Mouse (Mus musculus): ENCODE measurements around the gene Cd300ld3.

DNA sequence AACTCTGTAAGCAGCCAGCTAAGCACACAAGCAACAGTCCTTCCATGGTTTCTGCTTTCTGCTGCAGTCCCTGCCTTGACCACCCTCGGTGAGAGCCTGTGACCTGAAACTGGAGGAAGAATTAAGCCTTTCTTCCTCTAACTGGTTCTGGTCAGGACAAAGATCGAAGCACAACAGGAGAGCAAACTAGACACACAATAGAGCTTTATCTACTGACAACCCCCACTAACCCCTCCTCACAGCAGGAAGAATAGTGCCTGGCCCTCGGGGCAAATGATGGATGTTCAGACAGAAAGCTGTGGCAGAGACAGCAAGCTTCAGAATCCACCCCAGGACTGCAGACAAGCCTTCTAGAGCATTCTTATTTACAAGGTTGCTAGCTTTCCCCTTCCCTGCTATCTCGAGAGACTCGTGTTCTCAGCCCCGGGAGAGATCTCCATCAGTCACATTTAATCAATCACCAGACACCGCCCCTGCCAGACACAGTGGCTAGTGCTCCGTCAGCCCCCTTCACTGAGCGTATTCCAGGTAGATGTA, 22.9 kb upstream of the Cd300ld3 start:
- TF ChIP-seq CTCF (IDR thresholded peaks at IDR 0.05; ENCODE audit: extremely low read depth, insufficient read depth, insufficient read length, insufficient replicate concordance) (no peak), POLR2A (IDR thresholded peaks at IDR 0.05; ENCODE audit: low read depth, low read length) (no peak)
